ENCODE assay signal across 11 mouse cellular contexts in genomic region chr8:77310026-77310425, GRCm38 (mm10).
DNase-seq lines count a peak whose midpoint lies in the region; TF ChIP-seq lines count a peak whose summit lies in the region.
"Had no signal": no experiment of that assay in that cellular context is flagged by ENCODE, and none has a peak within 500 bp of the region (broad histone marks: within the 10 kb centered on the region; RNA-seq: fewer than 3 reads in every experiment).

No protein-coding gene starts in this region.

- peak overlapping the region; percentile 32; the same call in 1 of the 2 replicates for H3K27ac ChIP-seq in left cerebral cortex, adult 2 months
- H3K27ac ChIP-seq in kidney, adult 2 months (ENCODE audit: insufficient read depth, low read depth, low read length) = no peak overlapping the region
- H3K27ac ChIP-seq: kidney, postnatal 0 days; limb, embryonic 13.5 days had no signal

- intact Hi-C loops in left cerebral cortex, adult 2 months (cut with DNase I) = loop anchor here (5.0 kb wide), 1 partner anchor 1243 kb away; no protein-coding TSS in a partner anchor

- no peaks in the 10 kb centered on the region for H3K27me3 ChIP-seq in kidney, adult 2 months (replicated peaks; ENCODE audit: control insufficient read depth, insufficient read depth, low read length)
- H3K27me3 ChIP-seq: limb, embryonic 13.5 days had no signal

- no peak for TF ChIP-seq POLR2A in kidney, adult 2 months (IDR thresholded peaks at IDR 0.05; ENCODE audit: low read depth, low read length)

- no peaks in the 10 kb centered on the region for H3K4me1 ChIP-seq in kidney, adult 2 months (ENCODE audit: control insufficient read depth, insufficient read depth, low read length)
- H3K4me1 ChIP-seq: limb, embryonic 13.5 days had no signal

- no peak for TF ChIP-seq CTCF in left cerebral cortex, adult 2 months (IDR thresholded peaks at IDR 0.05)
- TF ChIP-seq CTCF in kidney, adult 2 months (conservative IDR thresholded peaks at IDR 0.05; ENCODE audit: insufficient read depth, insufficient read length, low read depth, low read length) = no peak

- peak; percentile 14 for DNase-seq in gastrocnemius, postnatal 25 days
- DNase-seq in gastrocnemius, postnatal 10 days = no peak
- DNase-seq in left cerebral cortex, adult 2 months (ENCODE audit: extremely low spot score in 1 of 2, low spot score in 2 of 2) = no peak
- DNase-seq in left cerebral cortex, adult 18-20 months (ENCODE audit: low spot score in 2 of 2) = no peak
- DNase-seq in cerebellum, adult 18-20 months = peak; percentile 16
- peak; percentile 45 to 47 for DNase-seq in cerebellum, postnatal 14 days
- no peak for DNase-seq in kidney, adult 2 months
- DNase-seq: layer of hippocampus, adult 9-11 months; lung, embryonic 14.5 days had no signal

- H3K36me3 ChIP-seq in kidney, adult 2 months (ENCODE audit: control insufficient read depth, insufficient read depth, low read length) = no peaks in the 10 kb centered on the region

- 72% methylated on average over 8 of the region's 8 CpGs for WGBS in kidney, adult 2 months

- no peak overlapping the region for H3K4me3 ChIP-seq in left cerebral cortex, adult 2 months
- no peak overlapping the region for H3K4me3 ChIP-seq in kidney, adult 2 months (ENCODE audit: insufficient read depth, low read depth, low read length)
- H3K4me3 ChIP-seq: limb, embryonic 13.5 days had no signal

Comparison
In these comparisons a context has a peak if more than half of its experiments do, and no peak if none do; other contexts are left out.
1. DNase-seq: peak in gastrocnemius, postnatal 25 days (single experiment), cerebellum, adult 18-20 months (2 of 2) and cerebellum, postnatal 14 days (2 of 2); none in gastrocnemius, postnatal 10 days (single experiment), left cerebral cortex, adult 2 months (0 of 2), left cerebral cortex, adult 18-20 months (0 of 2) and kidney, adult 2 months (single experiment).